Mouse (Mus musculus): ENCODE measurements around the gene Grin2a.

GRCm38 (mm10) chr16:9680572-9680971, 314.8 kb downstream of the Grin2a start:
- TF ChIP-seq MYB (IDR thresholded peaks at IDR 0.05; ENCODE audit: low read depth, low read length) (no peak), POLR2A (IDR thresholded peaks at IDR 0.05; ENCODE audit: control insufficient read depth in 1 of 2, insufficient read depth in 1 of 2, low read depth in 1 of 2, low read length in 2 of 2, poor library complexity in 1 of 2) (no peak), MXI1 (IDR thresholded peaks at IDR 0.05; ENCODE audit: low read depth, low read length) (no peak), ZKSCAN1 (IDR thresholded peaks at IDR 0.05; ENCODE audit: low read depth, low read length) (no peak), POLR2AphosphoS5 (IDR thresholded peaks at IDR 0.05; ENCODE audit: borderline replicate concordance, low read depth, low read length) (no peak), E2F4 (IDR thresholded peaks at IDR 0.05; ENCODE audit: borderline replicate concordance, low read depth, low read length) (no peak), EP300 (IDR thresholded peaks at IDR 0.05; ENCODE audit: low read depth in 1 of 2, low read length in 2 of 2) (no peak), HCFC1 (IDR thresholded peaks at IDR 0.05; ENCODE audit: low read depth, low read length) (no peak), CTCF (IDR thresholded peaks at IDR 0.05 in 2 of 3, conservative IDR thresholded peaks at IDR 0.05 in 1 of 3; ENCODE audit: control insufficient read depth in 1 of 3, insufficient read depth in 1 of 3, low read depth in 2 of 3, low read length in 3 of 3, poor library complexity in 1 of 3, severe bottlenecking in 1 of 3) (no peak), TBP (IDR thresholded peaks at IDR 0.05; ENCODE audit: low read depth, low read length) (no peak)

Measured in MEL (cell line).